Mouse (Mus musculus) Muller cell, postnatal 12 days (primary cell): Measurements from ENCODE around the gene Clec4a4.
"Not testable (repeated sequence)": the region's sequence is repeated elsewhere in the genome, so short reads cannot be mapped to it uniquely, and the experiment has no call there.

Source experiments
- DNase-seq: peaks from one replicate; pipeline ENCODE4 v3.0.0-alpha.2; 2015; ENCODE audit errors: inconsistent ontology term

Clec4a4 gene

GRCm38 (mm10) chr6:122989876-122990437 is at the start of gene Clec4a4:
TSS of gene Clec4a4 (plus strand) at chr6:122990367.
- no peak for DNase-seq

DNA sequence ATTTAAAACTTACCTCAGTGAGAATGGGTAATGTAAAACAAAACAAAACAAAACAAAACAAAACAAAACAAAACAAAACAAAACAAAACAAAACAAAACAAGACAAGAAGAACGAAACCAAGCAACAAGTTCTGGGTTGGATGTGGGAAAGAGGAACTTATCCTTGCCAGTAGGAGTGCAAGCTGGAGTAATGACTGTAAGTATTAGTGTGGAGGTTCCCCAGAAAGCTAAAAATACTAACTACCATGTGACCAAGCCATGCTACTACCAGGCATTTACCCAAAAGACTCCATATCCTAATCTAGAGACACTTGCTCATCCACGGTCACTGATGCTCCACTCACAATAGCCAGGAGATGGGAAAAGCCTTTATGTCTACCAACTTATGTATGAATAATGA is 43.4 kb upstream of the Clec4a4 start:
- no peak for DNase-seq

DNA sequence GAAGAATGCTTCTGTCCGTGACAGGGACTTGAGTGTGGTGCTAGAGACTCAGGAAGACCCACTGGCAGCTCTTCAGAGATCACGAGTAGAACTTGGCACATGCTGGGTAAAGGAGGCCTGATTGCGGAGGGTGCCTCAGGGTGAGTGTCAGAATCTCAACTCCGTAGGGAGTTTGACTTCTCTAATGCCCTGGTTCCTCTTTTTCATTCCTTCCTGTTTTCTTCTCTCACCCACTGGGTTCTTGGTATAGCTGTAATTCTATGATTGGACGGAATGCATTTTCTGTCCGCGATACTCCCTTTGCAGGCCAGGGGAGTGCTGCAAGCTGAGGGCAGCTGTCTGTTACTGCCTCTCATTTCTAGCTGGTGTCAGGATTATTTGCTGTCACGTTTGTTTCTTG is 37.8 kb upstream of the Clec4a4 start, which contains the start of gene Clec4a3:
TSS of gene Clec4a3 (plus strand) at position 115 of the 400 bp plus-strand sequence.
- no peak for DNase-seq

DNA sequence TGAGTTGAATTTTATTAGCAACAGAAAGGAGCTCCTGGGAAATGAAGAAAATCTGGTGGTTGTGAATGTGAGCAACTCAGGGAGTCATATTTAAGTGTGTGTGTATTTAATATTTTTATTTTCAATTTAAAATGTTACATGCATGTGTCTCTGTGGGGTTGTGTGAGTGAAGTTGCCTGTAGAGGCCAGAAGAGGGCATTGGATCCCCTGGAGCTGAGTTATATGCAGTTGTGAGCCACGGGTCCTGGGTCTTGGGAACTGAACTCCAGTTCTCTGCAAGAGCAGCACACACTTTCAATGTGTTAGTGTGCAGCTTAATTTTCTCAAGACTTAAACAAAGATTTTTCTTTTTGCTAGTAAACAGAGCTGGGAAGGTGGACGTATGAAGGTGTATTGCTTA is 25.6 kb upstream of the Clec4a4 start:
- DNase-seq: no peak

DNA sequence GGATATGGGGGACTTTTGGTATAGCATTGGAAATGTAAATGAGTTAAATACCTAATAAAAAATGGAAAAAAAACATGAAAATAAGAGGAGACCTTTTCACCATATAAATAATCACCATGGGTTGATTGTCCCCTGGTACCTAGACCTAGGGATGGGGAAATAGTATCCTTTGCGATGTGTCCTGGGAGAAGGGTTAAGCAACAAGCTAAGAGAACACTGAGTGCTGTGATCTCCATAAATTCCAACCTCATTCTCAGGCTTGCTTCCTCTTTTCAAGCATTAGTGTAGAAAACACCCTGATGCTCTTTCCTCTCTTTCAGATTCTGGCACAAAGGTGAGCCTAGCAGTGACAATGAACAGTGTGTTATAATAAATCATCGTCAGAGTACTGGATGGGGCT is 21.1 kb upstream of the Clec4a4 start:
- no peak for DNase-seq

DNA sequence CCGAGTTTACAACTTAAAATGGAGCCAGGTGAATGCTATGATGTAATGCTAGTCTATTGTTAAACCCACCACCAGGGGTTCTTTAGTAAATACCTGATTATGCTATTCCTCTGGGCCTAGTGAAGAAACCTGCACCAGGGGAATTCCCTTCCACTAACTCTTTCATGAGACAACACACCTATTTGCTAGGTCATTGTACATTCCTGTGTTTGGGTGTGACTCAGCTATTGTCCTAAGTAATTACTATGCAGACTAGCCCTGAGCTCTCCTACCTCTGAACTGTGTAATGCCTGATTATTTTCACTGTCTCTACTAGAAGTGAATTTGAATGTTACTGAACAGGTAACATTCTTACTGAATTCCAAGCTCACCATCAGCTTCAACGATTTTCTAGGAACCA is 14.5 kb downstream of the Clec4a4 start:
- not testable (repeated sequence) for DNase-seq

DNA sequence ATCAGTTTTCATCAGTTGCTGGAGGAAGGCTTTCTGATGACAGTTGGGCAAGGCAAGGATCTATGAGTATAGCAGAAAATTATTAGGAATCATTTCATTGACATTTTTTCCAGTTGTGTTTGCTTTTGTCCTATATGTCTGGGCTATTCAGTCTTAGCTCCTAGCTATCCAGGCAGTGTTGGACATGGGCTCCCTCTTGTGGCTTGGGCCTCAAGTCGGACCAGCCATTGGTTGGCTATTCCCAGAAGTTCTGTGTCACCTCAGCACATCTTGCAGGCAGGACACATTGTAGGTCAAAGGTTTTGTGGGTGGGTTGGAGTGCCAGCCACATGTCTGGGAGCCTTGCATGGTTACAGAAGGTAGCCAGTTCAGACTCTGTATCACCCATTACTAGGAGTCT is 15.4 kb downstream of the Clec4a4 start:
- DNase-seq: no peak

DNA sequence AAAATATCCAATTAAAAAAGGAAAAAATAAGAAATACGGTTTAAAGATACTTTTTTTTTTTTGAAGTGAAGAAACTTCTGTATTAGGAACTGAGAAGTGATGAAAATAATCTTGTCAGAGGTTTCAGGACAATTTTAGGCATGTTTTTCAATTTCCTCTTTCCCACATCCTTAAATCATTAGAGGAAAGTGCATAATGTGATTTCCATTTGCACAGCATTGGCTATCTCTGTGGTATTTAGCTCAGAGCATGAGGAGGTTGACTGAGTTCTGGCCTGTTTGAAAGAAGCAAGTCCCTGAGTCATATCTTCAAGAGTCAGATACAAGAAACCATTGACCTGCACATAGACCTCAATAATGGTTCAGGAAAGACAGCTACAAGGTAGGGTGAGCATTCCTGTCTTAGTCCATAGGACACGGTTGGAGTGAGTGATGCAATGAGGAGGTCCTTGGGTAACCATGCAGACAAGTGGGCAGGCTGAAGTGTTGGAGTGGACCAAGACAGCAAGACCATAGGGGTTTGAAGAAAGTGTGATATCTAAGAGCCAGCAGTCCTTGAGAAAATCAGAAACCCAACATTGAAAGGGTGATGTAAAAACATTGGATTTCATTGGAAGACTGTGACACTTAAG is 59.7 kb downstream of the Clec4a4 start, which contains the start of gene Clec4b1:
TSS of gene Clec4b1 (plus strand) at position 221 of the 631 bp plus-strand sequence.
- no peak for DNase-seq
